ENCODE assay signal across 22 mouse cellular contexts in the genomic region with DNA sequence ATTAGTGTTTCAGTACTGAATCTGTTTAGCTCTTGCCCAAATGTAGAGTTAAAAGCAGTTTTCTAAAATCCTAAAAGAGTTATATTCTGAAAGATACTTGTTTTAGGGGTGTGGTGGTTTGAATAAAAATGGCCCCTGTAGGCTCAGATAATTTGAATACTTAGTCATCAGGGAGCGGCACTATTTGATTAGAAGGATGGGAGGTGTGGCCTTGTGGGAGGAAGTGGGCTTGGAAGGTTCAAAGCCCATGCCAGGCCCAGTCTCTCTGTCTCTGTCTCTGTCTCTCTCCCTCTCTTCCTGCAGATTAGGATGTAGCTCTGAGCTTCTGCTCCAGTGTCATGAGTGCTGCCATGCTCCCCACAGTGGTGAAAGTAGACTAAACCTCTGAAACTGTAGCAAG. TPM values are rescaled to one million over a fixed set of nuclear protein-coding genes. Genes with fewer than 3 reads are reported as not detected.
"Had no signal": no experiment of that assay in that cellular context is flagged by ENCODE, and none has a peak within 500 bp of the region (broad histone marks: within the 10 kb centered on the region; RNA-seq: fewer than 3 reads in every experiment).

No protein-coding gene starts in this region.

- H3K4me2 ChIP-seq: limb, embryonic 13.5 days; midbrain, embryonic 12.5 days; midbrain, embryonic 15.5 days; neural tube, embryonic 13.5 days; stomach, embryonic 15.5 days had no signal

- H3K9ac ChIP-seq: limb, embryonic 13.5 days; midbrain, embryonic 12.5 days; midbrain, embryonic 15.5 days; neural tube, embryonic 13.5 days; stomach, embryonic 15.5 days had no signal

- H3K4me3 ChIP-seq: limb, embryonic 10.5 days; limb, embryonic 13.5 days; midbrain, embryonic 12.5 days; midbrain, embryonic 15.5 days; neural tube, embryonic 13.5 days; stomach, embryonic 15.5 days had no signal

- H3K27me3 ChIP-seq: limb, embryonic 13.5 days; midbrain, embryonic 12.5 days; midbrain, embryonic 15.5 days; neural tube, embryonic 13.5 days; stomach, embryonic 15.5 days had no signal

- ATAC-seq: intestine, postnatal 0 days; midbrain, embryonic 15.5 days had no signal

- DNase-seq: kidney, adult 2 months; kidney, postnatal 14 days; kidney, postnatal 4 days; lung, adult 2 months; lung, postnatal 14 days; retina, postnatal 1 day; right cerebral cortex, postnatal 25 days; spleen, adult 18-20 months; thymus, adult 2 months; thymus, postnatal 25 days had no signal

- H3K36me3 ChIP-seq: limb, embryonic 13.5 days; midbrain, embryonic 12.5 days; midbrain, embryonic 15.5 days; neural tube, embryonic 13.5 days; stomach, embryonic 15.5 days had no signal

- H3K27ac ChIP-seq: limb, embryonic 10.5 days; limb, embryonic 13.5 days; macrophage; midbrain, embryonic 12.5 days; midbrain, embryonic 15.5 days; neural tube, embryonic 13.5 days; stomach, embryonic 15.5 days had no signal

- H3K9me3 ChIP-seq: limb, embryonic 10.5 days; limb, embryonic 13.5 days; midbrain, embryonic 12.5 days; midbrain, embryonic 15.5 days; neural tube, embryonic 13.5 days; stomach, embryonic 15.5 days had no signal

RNA-seq across cellular contexts. Expression of a gene that starts 51.9 kb away (rescaled TPM):
- total RNA-seq: liver, adult 2 months; megakaryocyte, adult 5-6 weeks; neutrophil, adult 5-6 weeks had no signal
- polyA plus RNA-seq: liver, adult 2 months; liver, embryonic 16.5 days; macrophage had no signal

RNA-seq across cellular contexts. Expression of a gene that starts 52.1 kb away (rescaled TPM):
- total RNA-seq: liver, adult 2 months; megakaryocyte, adult 5-6 weeks; neutrophil, adult 5-6 weeks had no signal
- polyA plus RNA-seq: macrophage had no signal
